Mouse (Mus musculus) megakaryocyte, embryonic 14.5 days (primary cell): ENCODE measurements around the gene Cnksr3.

ENCODE experiments used
- FLI1 ChIP-seq: IDR thresholded peaks from 2 replicates; pipeline ENCODE4 v1.6.1; 2012; ENCODE audit warnings: low read length, inconsistent platforms, mixed read lengths
- GATA1 ChIP-seq: IDR thresholded peaks from 3 replicates; pipeline ENCODE4 v1.6.1; 2012; ENCODE audit warnings: mixed read lengths, low read length, inconsistent platforms, borderline replicate concordance

DNA sequence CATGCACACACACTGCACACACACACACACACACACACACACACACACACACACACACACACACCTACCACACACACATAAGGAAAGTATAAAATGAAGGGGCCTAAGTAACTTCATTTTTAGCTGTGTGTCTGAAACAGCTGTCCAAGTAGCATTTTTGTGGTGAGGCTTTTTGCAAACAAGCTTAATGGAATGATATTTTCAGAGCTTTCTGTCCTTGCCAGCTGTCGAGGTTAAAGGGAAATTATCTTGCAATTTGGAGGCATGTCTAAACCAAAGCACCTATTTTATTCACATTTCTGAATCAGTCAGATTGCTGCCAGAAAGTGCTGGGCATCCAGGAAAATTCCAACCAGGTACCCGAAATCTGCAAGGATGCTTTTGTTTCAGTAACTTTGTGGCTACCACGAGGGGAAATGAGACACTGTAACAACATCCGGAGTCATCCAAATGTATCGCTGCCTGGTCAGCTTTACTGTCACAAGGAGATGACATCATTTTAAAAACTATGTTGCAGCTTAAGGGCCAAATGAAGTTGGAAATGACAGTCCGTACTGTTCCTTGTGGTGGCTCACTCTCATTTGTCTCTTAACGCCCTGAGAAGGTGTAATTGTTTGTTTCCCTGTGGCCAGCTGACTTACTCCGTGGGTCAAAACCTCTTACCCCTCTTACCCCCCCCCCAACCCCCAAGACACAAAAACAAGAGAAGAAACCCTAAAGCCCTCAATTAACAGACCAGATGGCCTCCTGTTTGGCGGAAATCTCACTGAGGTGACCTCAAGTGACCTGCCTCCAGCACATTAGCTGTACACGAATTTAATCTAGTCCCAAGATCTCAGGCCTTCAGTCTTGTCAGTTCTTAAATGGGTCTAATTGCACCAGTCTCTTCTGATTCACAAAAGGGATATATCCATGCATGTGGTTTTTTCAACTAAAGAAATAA is 48.4 kb upstream of the Cnksr3 start:
- TF ChIP-seq GATA1 (no peak), FLI1 (no peak)
